Mouse (Mus musculus): Measurements from ENCODE around the gene Hadha.

DNA sequence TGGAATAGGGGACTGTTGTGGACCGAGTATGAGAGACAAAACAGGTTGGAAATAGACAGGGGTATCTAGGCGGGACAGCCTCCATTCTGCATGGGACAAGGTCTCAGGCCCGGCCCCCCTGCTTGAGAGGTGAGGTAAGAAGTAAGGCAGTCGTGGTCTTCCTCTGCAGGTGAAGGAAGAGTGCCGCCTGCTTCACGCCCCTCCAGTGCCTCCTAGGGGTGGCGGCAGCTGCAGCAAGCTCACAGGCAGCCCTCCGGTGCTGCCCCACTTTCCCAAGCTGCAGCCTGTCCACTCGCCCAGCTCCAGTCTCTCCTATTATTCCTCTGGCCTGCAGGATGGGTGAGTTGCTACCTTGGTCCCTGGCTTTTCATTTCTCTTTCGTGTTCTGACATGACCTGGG is 39.2 kb downstream of the Hadha start:
- TF ChIP-seq CTCF (conservative IDR thresholded peaks at IDR 0.05; ENCODE audit: insufficient read depth, insufficient read length, low read depth, low read length), result no peak
- no peak for TF ChIP-seq POLR2A (IDR thresholded peaks at IDR 0.05; ENCODE audit: low read depth, low read length)

Data from kidney, adult 2 months (tissue).